Mouse (Mus musculus) forebrain, embryonic 11.5 days (tissue): ENCODE data around the gene Nkx3-2. TPM values are rescaled to one million over a fixed set of nuclear protein-coding genes. Genes with fewer than 3 reads are reported as not detected.
A peak's percentile ranks its signal among the peaks of the same experiment; 100 is the strongest.

Experiments
- ATAC-seq: fragments of 200-750 bp; cut with Nextera tagmentation; replicated peaks from 2 replicates; pipeline ENCODE4 v1.8.0; 2017; ENCODE audit warnings: moderate TSS enrichment; ENCODE audit not compliant: low FRiP score
- DNase-seq: peaks from one replicate; pipeline ENCODE4 v3.0.0-alpha.2; 2017; ENCODE audit warnings: low spot score
- H3K27ac ChIP-seq: fragments of 300-500 bp; sonication (generic); 2 replicates; pipeline ENCODE4 v1.5.1; 2014; ENCODE audit warnings: low read depth, low read length
- H3K27me3 ChIP-seq: fragments of 300-500 bp; sonication (generic); 2 replicates; pipeline ENCODE4 v1.6.1; 2014; ENCODE audit warnings: mild to moderate bottlenecking, low read length, mixed read lengths; ENCODE audit not compliant: control insufficient read depth, insufficient read depth
- H3K36me3 ChIP-seq: fragments of 300-500 bp; sonication (generic); 2 replicates; pipeline ENCODE4 v1.6.1; 2014; ENCODE audit warnings: mild to moderate bottlenecking, low read length, moderate library complexity, mixed read lengths; ENCODE audit not compliant: control insufficient read depth, insufficient read depth
- H3K4me1 ChIP-seq: fragments of 300-500 bp; sonication (generic); replicated peaks from 2 replicates; pipeline ENCODE4 v1.6.1; 2014; ENCODE audit warnings: low read length, mixed read lengths; ENCODE audit not compliant: control insufficient read depth, insufficient read depth
- H3K4me2 ChIP-seq: fragments of 300-500 bp; sonication (generic); 2 replicates; pipeline ENCODE4 v1.6.1; 2014; ENCODE audit warnings: low read depth, mild to moderate bottlenecking, low read length, moderate library complexity, mixed read lengths; ENCODE audit not compliant: severe bottlenecking
- H3K4me3 ChIP-seq: fragments of 300-500 bp; sonication (generic); 2 replicates; pipeline ENCODE4 v1.5.1; 2014; ENCODE audit warnings: low read depth, low read length
- H3K9ac ChIP-seq: fragments of 300-500 bp; sonication (generic); 2 replicates; pipeline ENCODE4 v1.6.1; 2014; ENCODE audit warnings: low read length
- H3K9me3 ChIP-seq: fragments of 300-500 bp; sonication (generic); 2 replicates; pipeline ENCODE4 v1.6.1; 2016; ENCODE audit warnings: low read length, mixed read lengths; ENCODE audit not compliant: control insufficient read depth
- WGBS: fragments of 180-500 bp; shearing (Covaris S2); extraction: QIAGEN DNeasy Blood & Tissue Kit; methylation state at CpG from one replicate; pipeline ENCODE4 v1.1.7; 2014; 5-methylcytosine and 5-hydroxymethylcytosine counted together
- polyA plus RNA-seq: library from polyadenylated mRNA; unstranded; fragments of >200 nt; fragmentation: Nextera tagmentation; extraction: Ambion mirVana; gene quantifications from 2 replicates; pipeline ENCODE4 v1.2.1, GENCODE M21; 2014

Gene Nkx3-2
- polyA plus RNA-seq: not detected in 2 replicates

DNA sequence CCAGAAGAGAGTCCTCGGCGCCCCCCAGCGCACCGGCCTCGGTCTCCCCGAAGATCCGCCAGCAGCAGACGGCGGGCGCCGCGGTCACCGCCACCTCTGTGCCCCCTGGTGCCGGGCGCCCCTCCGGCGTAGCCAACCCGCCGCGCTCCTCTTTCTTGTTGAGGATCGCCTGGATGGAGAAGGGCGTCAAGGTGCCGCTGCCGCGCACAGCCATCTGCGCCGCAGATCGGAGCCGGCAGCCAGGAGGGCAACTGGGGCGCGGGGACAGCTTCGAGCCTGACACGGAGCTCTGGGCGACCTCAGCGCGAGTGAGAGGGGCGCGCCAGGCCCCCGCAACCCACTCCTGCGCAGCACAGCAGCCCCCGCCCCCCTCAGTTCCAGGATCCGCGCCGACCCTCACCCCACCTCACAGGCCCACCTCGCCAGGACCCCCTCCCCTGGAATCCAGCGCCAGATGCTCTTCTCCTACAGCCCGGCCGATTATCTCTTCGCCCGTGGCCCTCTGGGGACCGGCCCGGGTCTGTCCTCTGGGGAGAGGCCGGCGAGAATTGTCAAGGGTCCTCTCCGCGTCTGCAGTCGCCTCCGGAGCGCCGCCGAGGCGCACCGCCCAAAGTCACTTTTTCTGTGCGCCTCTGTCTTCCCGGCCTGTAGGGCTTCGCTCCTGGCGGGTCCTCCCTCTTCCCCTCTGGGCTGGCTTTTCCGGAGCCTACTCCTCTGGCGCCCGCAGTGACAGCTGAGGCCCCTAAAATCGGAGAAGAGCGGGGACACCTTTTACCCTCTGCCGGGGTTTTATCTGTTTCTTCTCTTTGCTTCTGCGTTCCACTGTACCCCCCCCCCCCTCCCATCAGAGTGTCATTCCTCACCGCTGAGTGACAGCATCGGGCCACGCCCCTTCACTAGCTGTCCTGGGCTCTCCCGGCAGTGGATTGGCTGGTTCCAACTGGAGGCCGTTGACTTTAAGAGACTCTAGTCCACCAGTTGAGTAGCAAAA, at the start of gene Nkx3-2:
TSS of gene Nkx3-2 (minus strand) at position 771 of the 991 bp plus-strand sequence.
- peak; percentile 78 for ATAC-seq
- Histone ChIP-seq H3K27me3 (peaks cover 82% of the 10 kb centered on the region), H3K4me1 (peaks cover 18% of the 10 kb centered on the region), H3K4me3 (peak within 1 kb of the TSS; percentile 32), H3K36me3 (no peaks in the 10 kb centered on the region), H3K9me3 (no peaks in the 10 kb centered on the region), H3K9ac (no peak within 1 kb of the TSS), H3K4me2 (peak within 1 kb of the TSS; percentile 57), H3K27ac (no peak within 1 kb of the TSS)
- DNase-seq: peak; percentile 73
- under 1% methylated on average over 73 of the region's 79 CpGs for WGBS

GRCm38 (mm10) chr5:41812516-41812915, 48.2 kb upstream of the Nkx3-2 start:
- Histone ChIP-seq H3K27ac (no peak overlapping the region), H3K9ac (no peak overlapping the region), H3K4me1 (no peaks in the 10 kb centered on the region), H3K9me3 (no peaks in the 10 kb centered on the region), H3K36me3 (no peaks in the 10 kb centered on the region; the same call in 1 of the 2 replicates), H3K4me2 (no peak overlapping the region), H3K27me3 (no peaks in the 10 kb centered on the region), H3K4me3 (no peak overlapping the region)
- 91% methylated on average over 6 of the region's 6 CpGs for WGBS
- ATAC-seq (no peak), DNase-seq (no peak)

DNA sequence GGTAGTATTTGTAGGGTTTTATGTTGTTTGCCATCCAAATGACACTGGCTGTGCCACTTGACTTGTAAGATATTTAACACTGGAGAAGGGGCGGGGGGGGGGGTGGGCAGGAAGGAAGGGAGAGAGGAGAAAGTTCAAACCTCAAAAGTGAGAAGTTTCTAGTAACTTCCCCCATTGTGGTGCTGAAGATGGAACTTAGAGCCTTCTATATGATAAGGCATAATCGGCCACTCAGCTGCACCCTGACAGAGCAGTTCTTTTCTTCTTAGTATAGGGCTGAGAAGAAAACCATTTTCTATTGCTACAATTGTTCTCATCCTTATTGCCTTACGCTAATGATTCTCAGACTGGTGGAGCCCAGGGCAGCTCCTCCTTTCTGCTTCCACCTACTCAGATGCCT, 47.0 kb upstream of the Nkx3-2 start:
- DNase-seq (no peak), ATAC-seq (no peak)
- Histone ChIP-seq H3K9ac (no peak overlapping the region), H3K4me3 (no peak overlapping the region), H3K9me3 (no peaks in the 10 kb centered on the region), H3K36me3 (no peaks in the 10 kb centered on the region; the same call in 1 of the 2 replicates), H3K27me3 (no peaks in the 10 kb centered on the region), H3K4me2 (no peak overlapping the region), H3K4me1 (no peaks in the 10 kb centered on the region), H3K27ac (no peak overlapping the region)
- WGBS: 91% methylated on average over 3 of the region's 3 CpGs

- H3K4me3 ChIP-seq: no peak overlapping the region
- no peak overlapping the region for H3K4me2 ChIP-seq
- no peak overlapping the region for H3K27ac ChIP-seq
- no peaks in the 10 kb centered on the region for H3K9me3 ChIP-seq
- H3K36me3 ChIP-seq: no peaks in the 10 kb centered on the region
- no peak for ATAC-seq
- DNase-seq: no peak
- no peaks in the 10 kb centered on the region for H3K27me3 ChIP-seq
- H3K9ac ChIP-seq: no peak overlapping the region
- H3K4me1 ChIP-seq: no peaks in the 10 kb centered on the region
- WGBS: 93% methylated on average over 2 of the region's 2 CpGs
Measured at GRCm38 (mm10) chr5:41807383-41807782, 43.1 kb upstream of the Nkx3-2 start.

DNA sequence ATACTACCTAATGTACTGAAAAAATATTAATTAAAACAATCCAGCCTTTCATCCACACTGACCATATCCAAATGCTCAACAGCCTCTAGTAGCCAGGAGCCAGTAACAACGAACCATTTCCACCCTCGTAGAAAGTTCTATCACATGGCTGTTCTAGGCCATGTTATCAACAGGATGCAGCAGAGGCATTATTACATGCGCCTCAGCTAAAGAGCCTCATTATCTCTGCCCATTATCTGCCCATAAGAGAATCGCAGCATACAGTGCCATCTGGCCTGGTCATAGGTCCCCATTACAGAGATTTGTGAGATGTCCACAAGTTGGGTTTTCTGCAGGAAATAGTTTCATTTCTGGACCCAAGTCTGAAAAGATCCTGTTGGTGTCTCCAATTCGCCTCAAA, 41.9 kb upstream of the Nkx3-2 start:
- no peak overlapping the region for H3K4me2 ChIP-seq
- WGBS: 93% methylated on average over 5 of the region's 5 CpGs
- no peaks in the 10 kb centered on the region for H3K27me3 ChIP-seq
- no peak overlapping the region for H3K27ac ChIP-seq
- no peak overlapping the region for H3K4me3 ChIP-seq
- H3K36me3 ChIP-seq: no peaks in the 10 kb centered on the region
- ATAC-seq (no peak), DNase-seq (no peak)
- H3K9me3 ChIP-seq: no peaks in the 10 kb centered on the region
- no peaks in the 10 kb centered on the region for H3K4me1 ChIP-seq
- no peak overlapping the region for H3K9ac ChIP-seq

DNA sequence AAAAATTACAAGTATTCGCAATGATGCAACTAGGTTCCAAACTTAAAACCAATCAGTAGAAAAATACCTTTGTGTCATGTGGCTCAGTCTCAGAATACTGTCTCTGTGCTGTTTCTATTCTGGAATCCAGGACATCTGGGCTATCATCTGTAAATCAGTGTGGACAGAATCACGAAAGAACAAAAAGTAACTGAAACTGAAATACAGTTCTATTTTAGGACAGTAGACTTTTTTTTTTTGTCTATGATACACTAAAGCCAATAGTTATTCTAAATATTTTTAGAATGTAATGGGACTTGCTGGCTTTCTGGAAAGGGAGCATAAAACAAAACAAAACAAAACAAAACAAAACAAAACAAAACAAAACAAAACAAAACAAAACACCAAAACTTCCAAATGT, 40.8 kb upstream of the Nkx3-2 start:
- 93% methylated on average over 2 of the region's 2 CpGs for WGBS
- H3K27me3 ChIP-seq: no peaks in the 10 kb centered on the region
- H3K9ac ChIP-seq: no peak overlapping the region
- H3K9me3 ChIP-seq: no peaks in the 10 kb centered on the region
- no peak overlapping the region for H3K4me2 ChIP-seq
- H3K36me3 ChIP-seq: peaks cover 2% of the 10 kb centered on the region
- H3K27ac ChIP-seq: no peak overlapping the region
- no peak overlapping the region for H3K4me3 ChIP-seq
- DNase-seq: no peak
- ATAC-seq: no peak
- no peaks in the 10 kb centered on the region for H3K4me1 ChIP-seq

DNA sequence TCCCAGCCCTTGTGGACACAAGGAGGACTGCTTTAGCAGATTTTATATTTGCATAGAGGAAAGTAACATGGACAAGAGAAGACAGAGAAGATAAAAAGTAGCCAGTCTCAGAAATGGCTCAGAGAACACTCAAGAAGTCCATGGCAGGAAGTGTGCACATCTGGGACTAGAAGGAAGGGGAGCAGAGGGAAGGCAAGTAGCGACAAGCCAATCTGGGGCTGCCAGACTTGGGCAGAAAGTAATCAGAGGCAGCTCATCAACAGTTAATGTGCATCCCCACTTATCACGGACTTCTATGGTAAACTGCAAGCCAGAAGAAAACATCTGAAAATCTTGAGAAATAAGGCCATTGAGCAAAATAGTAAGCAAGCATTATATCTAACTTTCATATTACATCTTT, 40.3 kb upstream of the Nkx3-2 start:
- Histone ChIP-seq H3K27me3 (no peaks in the 10 kb centered on the region), H3K4me3 (no peak overlapping the region), H3K4me1 (no peaks in the 10 kb centered on the region), H3K27ac (no peak overlapping the region), H3K36me3 (peaks cover 2% of the 10 kb centered on the region), H3K9me3 (no peaks in the 10 kb centered on the region), H3K4me2 (no peak overlapping the region), H3K9ac (no peak overlapping the region)
- ATAC-seq: no peak
- DNase-seq: no peak
- 93% methylated on average over 2 of the region's 2 CpGs for WGBS

- Histone ChIP-seq H3K9ac (no peak overlapping the region), H3K27ac (no peak overlapping the region), H3K36me3 (peaks cover 2% of the 10 kb centered on the region), H3K4me1 (no peaks in the 10 kb centered on the region), H3K27me3 (no peaks in the 10 kb centered on the region), H3K4me3 (no peak overlapping the region), H3K9me3 (no peaks in the 10 kb centered on the region), H3K4me2 (no peak overlapping the region)
- no peak for ATAC-seq
- 92% methylated on average over 2 of the region's 2 CpGs for WGBS
- no peak for DNase-seq
Measured at GRCm38 (mm10) chr5:41801622-41802021, 37.3 kb upstream of the Nkx3-2 start.

DNA sequence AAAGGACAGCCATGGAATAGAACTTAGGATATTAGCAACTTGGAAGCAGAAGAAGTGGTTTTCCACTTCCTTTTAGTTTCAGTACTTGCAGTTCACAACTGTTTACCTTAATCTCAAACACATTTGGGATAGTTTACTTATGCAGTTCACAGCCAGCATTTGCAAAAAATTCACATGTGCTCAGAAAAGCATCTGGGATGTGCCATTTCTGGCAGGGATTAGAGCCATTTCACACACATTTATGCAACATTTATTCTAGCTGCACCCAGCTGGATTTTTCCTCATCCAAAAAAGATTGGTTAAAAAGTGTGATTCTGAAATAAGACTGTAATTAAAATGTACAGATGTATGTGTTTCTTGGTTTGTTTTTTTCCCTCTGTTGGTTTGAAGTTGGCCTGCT, 30.1 kb upstream of the Nkx3-2 start:
- Histone ChIP-seq H3K9me3 (no peaks in the 10 kb centered on the region), H3K36me3 (no peaks in the 10 kb centered on the region; the same call in 1 of the 2 replicates), H3K27me3 (no peaks in the 10 kb centered on the region), H3K9ac (no peak overlapping the region), H3K4me2 (no peak overlapping the region), H3K4me1 (no peaks in the 10 kb centered on the region), H3K4me3 (no peak overlapping the region), H3K27ac (no peak overlapping the region)
- ATAC-seq (no peak), DNase-seq (no peak)
